Mouse (Mus musculus) forebrain, embryonic 15.5 days (tissue): ENCODE data around the gene Cmya5. TPM values are rescaled to one million over a fixed set of nuclear protein-coding genes. Genes with fewer than 3 reads are reported as not detected.
A peak's percentile ranks its signal among the peaks of the same experiment; 100 is the strongest.
"Not testable (repeated sequence)": the region's sequence is repeated elsewhere in the genome, so short reads cannot be mapped to it uniquely, and the experiment has no call there.

ENCODE experiments used
- ATAC-seq: fragments of 200-750 bp; cut with Nextera tagmentation; replicated peaks from 2 replicates; pipeline ENCODE4 v1.8.0; 2017; ENCODE audit warnings: mild to moderate bottlenecking, moderate TSS enrichment, moderate library complexity
- H3K27ac ChIP-seq: fragments of 300-500 bp; sonication (generic); replicated peaks from 2 replicates; pipeline ENCODE4 v1.5.1; 2015; ENCODE audit warnings: mild to moderate bottlenecking, inconsistent platforms
- H3K27me3 ChIP-seq: fragments of 300-500 bp; sonication (generic); 2 replicates; pipeline ENCODE4 v1.6.1; 2015; ENCODE audit warnings: inconsistent platforms
- H3K36me3 ChIP-seq: fragments of 300-500 bp; sonication (generic); 2 replicates; pipeline ENCODE4 v1.6.1; 2015; ENCODE audit warnings: mild to moderate bottlenecking, inconsistent platforms
- H3K4me1 ChIP-seq: fragments of 300-500 bp; sonication (generic); 2 replicates; pipeline ENCODE4 v1.6.1; 2015; ENCODE audit warnings: inconsistent platforms
- H3K4me2 ChIP-seq: fragments of 300-500 bp; sonication (generic); replicated peaks from 2 replicates; pipeline ENCODE4 v1.6.1; 2015; ENCODE audit warnings: mild to moderate bottlenecking, inconsistent platforms
- H3K4me3 ChIP-seq: fragments of 300-500 bp; sonication (generic); 2 replicates; pipeline ENCODE4 v1.5.1; 2015; ENCODE audit warnings: mild to moderate bottlenecking, inconsistent platforms
- H3K9ac ChIP-seq: fragments of 300-500 bp; sonication (generic); replicated peaks from 2 replicates; pipeline ENCODE4 v1.6.1; 2015; ENCODE audit warnings: mild to moderate bottlenecking, inconsistent platforms
- H3K9me3 ChIP-seq: fragments of 300-500 bp; sonication (generic); 2 replicates; pipeline ENCODE4 v1.6.1; 2016; ENCODE audit warnings: inconsistent platforms
- WGBS: fragments of 180-500 bp; shearing (Covaris S2); methylation state at CpG from one replicate; pipeline ENCODE4 v1.1.7; 2015; ENCODE audit warnings: mixed read lengths; 5-methylcytosine and 5-hydroxymethylcytosine counted together
- polyA plus RNA-seq: library from polyadenylated mRNA; unstranded; fragments of >200 nt; fragmentation: Nextera tagmentation; extraction: Ambion mirVana; gene quantifications from 2 replicates; pipeline ENCODE4 v1.2.1, GENCODE M21; 2015

Gene Cmya5
- polyA plus RNA-seq, 1 experiment from 2014 or later = 0.19 TPM

DNA sequence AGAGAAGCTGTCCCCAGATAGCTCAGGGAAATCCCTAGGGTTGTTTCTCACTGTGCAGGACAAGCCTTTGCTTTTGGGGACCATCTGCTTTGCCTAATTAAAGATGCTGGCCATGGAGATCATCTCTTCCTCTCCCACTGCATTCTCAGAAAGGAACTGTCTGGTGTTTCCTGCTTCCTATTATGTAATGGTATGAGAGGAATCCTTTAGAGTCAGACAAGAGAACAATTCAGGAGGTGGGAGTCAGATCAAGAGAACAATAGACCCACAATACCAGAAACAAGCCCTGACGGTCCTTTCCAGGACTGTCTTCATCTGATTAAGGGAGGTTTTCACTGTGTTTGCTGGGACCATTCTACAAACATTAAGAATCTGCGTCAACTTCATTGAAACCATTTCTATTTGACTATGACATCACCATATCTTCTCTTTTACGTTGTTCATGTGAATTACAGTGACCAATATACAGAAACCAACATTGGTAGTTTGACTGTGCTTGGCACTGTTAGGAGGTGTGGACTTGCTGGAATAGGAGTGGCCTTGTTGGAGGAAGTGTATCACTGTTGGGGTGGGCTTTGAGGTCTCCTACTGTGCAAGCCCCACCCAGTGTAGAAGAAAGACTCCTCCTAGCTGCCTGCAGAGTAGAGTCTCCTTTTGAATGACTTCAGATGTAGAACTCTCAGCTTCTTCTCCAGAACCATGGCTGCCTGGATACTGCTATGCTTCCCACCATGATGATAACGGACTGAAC lies 42.0 kb downstream of the Cmya5 start:
- Histone ChIP-seq H3K4me2 (no peak overlapping the region), H3K27me3 (no peaks in the 10 kb centered on the region), H3K9me3 (no peaks in the 10 kb centered on the region), H3K36me3 (no peaks in the 10 kb centered on the region), H3K9ac (no peak overlapping the region), H3K4me3 (no peak overlapping the region), H3K27ac (no peak overlapping the region), H3K4me1 (no peaks in the 10 kb centered on the region)
- 67% methylated on average over 4 of the region's 4 CpGs for WGBS
- ATAC-seq = no peak

DNA sequence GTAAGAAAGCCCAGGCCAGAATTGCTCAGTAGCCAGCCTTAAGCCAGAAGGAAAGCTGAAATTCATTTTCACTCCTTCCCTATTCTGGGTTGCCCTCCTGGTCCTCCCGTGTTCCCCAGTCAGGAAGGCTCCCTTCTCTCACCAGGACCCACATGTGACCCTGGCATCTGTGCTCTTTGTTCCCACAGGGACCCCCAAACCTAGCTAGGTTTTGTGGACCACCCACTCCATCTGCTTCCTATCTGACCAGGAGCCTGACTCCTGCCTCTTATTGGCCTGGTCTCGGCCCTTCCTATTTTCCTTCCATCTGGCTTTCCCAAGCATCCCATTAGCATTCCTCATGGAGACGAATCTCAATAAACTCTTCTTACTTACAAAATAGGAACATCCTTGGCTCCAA lies 45.9 kb downstream of the Cmya5 start:
- H3K9ac ChIP-seq = no peak overlapping the region
- H3K36me3 ChIP-seq = no peaks in the 10 kb centered on the region
- no peaks in the 10 kb centered on the region for H3K9me3 ChIP-seq
- ATAC-seq = no peak
- no peak overlapping the region for H3K27ac ChIP-seq
- no peak overlapping the region for H3K4me3 ChIP-seq
- H3K4me2 ChIP-seq = no peak overlapping the region
- H3K4me1 ChIP-seq = no peaks in the 10 kb centered on the region
- no peaks in the 10 kb centered on the region for H3K27me3 ChIP-seq
- WGBS = 87% methylated on average over 3 of the region's 3 CpGs

DNA sequence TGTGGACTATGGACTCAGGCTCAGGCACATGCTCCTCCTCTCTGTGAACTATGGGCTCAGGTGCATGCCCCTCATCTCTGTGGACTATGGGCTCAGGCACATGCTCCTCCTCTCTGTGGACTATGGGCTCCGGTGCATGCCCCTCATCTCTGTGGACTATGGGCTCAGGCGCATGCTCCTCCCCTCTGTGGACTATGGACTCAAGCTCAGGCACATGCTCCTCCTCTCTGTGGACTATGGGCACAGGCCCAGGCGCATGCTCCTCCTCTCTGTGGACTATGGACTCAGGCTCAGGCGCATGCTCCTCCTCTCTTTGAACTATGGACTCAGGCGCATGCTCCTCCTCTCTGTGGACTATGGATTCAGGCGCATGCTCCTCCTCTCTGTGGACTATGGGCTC lies 47.9 kb downstream of the Cmya5 start:
- 92% methylated on average over 6 of the region's 6 CpGs for WGBS
- Histone ChIP-seq H3K27ac (no peak overlapping the region), H3K4me1 (no peaks in the 10 kb centered on the region), H3K9me3 (no peaks in the 10 kb centered on the region), H3K9ac (no peak overlapping the region), H3K4me2 (no peak overlapping the region), H3K4me3 (no peak overlapping the region), H3K27me3 (no peaks in the 10 kb centered on the region), H3K36me3 (no peaks in the 10 kb centered on the region)
- no peak for ATAC-seq

DNA sequence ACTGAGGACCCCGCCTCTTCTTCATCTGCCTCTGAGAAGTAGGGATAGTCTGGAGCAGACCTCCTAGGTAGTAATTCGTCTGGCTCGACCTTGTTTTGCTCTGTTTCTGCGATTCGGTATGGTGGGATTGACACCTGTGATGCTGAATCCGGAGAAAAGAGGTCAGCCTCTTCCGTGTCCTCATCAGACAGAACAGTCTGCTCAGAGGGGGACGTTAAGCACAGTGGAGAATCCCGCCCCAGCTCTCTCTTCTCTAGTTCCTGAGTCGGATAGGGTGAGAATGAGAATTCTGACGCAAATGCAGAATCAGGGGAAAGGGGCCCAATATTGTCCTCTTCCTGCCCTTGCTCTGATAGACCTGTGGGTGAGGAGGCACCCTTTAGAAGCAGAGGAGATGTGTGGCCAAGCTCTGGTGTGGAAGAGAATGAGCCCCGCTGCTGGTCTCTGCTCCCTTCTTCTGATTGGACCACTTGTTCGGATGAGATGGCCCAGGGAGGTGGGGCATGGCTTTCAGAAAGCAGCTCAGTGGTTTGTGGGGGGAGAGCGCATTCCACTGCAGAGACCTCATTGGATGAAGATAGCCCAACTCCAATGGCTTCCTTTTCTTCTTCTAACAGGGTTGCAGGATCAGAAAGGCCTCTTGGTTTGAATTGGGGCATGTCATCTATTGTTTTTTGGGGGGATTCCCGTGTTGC lies 49.3 kb downstream of the Cmya5 start:
- Histone ChIP-seq H3K9ac (no peak overlapping the region), H3K27me3 (no peaks in the 10 kb centered on the region), H3K27ac (no peak overlapping the region), H3K4me3 (no peak overlapping the region), H3K36me3 (no peaks in the 10 kb centered on the region), H3K4me2 (no peak overlapping the region), H3K9me3 (no peaks in the 10 kb centered on the region), H3K4me1 (no peaks in the 10 kb centered on the region)
- no peak for ATAC-seq
- 86% methylated on average over 15 of the region's 15 CpGs for WGBS

DNA sequence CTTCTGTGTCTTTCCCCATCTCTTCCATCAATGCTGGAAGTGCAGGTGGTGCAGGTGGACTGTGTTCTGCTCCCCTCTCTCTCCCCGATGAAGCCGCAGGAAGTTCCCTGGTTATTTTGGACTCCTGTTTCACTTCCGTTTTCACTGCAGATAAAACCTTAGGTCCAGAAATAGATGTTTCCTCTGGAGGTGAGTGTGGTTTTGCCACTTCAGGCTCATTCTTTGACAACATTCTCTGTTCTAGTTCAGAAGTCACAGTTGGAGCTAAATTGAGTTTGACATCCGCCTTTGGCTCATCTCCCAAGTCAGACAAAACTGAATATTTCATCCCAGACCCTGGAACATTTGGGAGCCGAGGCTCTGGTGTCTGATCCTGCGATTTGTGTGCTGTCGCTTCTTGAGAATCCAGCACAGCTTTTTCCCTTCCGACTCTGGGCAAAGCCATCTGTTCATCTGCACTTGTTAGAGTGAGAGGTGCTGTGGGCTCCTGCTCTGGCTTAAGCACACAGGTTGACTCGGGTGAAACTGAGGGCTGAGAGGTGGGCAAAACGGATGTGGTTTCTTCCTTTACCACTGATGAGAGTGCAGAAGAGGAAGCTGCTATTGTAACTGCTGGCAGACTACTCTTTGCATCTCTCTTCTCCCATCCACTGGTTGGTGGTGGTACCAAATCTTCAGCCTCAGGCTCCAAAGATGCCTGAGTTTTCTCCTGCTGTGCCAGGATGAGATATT lies 50.2 kb downstream of the Cmya5 start:
- no peaks in the 10 kb centered on the region for H3K27me3 ChIP-seq
- no peak overlapping the region for H3K4me3 ChIP-seq
- H3K9ac ChIP-seq = no peak overlapping the region
- no peak overlapping the region for H3K4me2 ChIP-seq
- H3K27ac ChIP-seq = no peak overlapping the region
- ATAC-seq = no peak
- no peaks in the 10 kb centered on the region for H3K36me3 ChIP-seq
- H3K4me1 ChIP-seq = no peaks in the 10 kb centered on the region
- 80% methylated on average over 10 of the region's 10 CpGs for WGBS
- no peaks in the 10 kb centered on the region for H3K9me3 ChIP-seq

DNA sequence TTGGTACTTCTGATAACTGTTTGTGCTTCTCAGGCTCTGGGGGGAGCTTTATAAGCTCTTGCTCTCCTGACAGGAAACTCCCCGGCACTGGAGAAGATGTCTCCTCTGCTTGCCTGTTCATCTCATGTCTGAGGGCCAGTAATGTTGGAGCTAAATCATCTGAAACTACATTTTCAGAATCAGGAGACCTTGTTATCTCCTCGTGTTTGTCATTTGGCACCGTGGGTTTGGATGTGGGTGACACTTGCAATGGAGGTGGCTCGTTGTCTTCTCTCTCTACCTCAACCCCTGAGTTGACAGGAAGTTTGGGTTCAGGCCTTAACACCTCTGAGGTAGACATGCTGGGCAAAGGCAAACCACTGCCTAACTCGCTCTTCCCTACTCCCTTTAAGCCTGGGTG lies 50.8 kb downstream of the Cmya5 start:
- no peak for ATAC-seq
- Histone ChIP-seq H3K27ac (no peak overlapping the region), H3K27me3 (no peaks in the 10 kb centered on the region), H3K9me3 (no peaks in the 10 kb centered on the region), H3K4me1 (no peaks in the 10 kb centered on the region), H3K9ac (no peak overlapping the region), H3K36me3 (no peaks in the 10 kb centered on the region), H3K4me3 (no peak overlapping the region), H3K4me2 (no peak overlapping the region)
- 92% methylated on average over 5 of the region's 5 CpGs for WGBS

DNA sequence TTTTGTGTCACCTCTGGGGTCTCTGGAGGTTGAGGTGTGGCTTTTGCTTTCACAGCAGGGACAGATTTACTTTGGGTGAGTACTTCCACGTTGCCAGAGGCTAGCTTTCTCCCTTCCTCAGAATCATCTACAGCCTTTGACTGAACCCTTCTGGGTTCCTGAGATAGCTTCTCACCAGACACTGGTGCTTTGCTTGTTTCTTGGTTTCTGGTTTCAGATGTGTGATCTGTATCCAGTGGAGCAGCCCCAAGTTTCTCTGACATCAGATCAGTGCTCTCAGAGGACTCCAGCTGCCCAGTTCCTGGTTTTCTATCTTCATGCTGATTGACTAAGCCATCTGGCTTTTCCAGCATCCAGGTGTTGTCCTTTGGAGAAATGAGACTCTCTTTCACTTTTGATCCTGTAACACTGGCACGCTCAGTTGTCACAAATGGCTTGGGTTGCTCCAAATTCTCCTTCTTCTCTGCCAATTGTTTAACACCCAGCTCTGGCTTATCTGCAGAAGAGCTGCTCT lies 51.6 kb downstream of the Cmya5 start:
- no peaks in the 10 kb centered on the region for H3K36me3 ChIP-seq
- 67% methylated on average over 2 of the region's 2 CpGs for WGBS
- no peak overlapping the region for H3K4me2 ChIP-seq
- no peaks in the 10 kb centered on the region for H3K27me3 ChIP-seq
- no peak overlapping the region for H3K4me3 ChIP-seq
- no peaks in the 10 kb centered on the region for H3K4me1 ChIP-seq
- H3K9me3 ChIP-seq = no peaks in the 10 kb centered on the region
- ATAC-seq = no peak
- no peak overlapping the region; the same call in 1 of the 2 replicates for H3K27ac ChIP-seq
- no peak overlapping the region for H3K9ac ChIP-seq

DNA sequence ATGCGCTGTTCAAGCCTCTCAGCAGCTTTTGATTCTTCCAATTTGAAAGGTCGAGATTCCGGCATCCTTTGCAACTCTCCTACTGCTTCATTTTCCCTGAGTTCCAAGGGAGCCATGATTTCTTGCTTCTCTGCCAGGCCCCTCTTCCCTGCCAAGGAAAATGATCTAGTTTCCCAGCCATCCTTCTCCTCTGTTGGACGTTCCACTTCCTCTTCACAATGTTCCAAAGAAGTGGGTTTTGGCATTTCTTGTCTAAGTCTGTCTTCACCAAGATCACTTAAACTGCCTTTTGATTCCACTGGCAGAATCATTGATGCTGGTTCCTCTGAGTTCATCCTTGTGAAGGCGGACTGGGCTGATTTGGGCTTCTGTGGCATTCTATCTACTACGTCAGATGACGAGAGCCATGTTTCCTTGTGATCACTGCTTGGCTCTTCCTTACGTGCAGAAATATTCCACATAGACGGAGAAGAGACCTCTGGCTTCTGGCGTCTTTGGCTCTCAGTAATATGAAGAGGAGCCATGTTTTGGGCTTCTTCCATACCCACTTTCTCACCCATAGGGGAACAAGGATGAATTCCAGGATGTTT lies 52.6 kb downstream of the Cmya5 start:
- WGBS = 88% methylated on average over 10 of the region's 10 CpGs
- ATAC-seq = no peak; the same call in 1 of the 2 replicates
- H3K27ac ChIP-seq = 0 out of 2 replicates have a peak overlapping the region, but pooled peaks have one; percentile 9

DNA sequence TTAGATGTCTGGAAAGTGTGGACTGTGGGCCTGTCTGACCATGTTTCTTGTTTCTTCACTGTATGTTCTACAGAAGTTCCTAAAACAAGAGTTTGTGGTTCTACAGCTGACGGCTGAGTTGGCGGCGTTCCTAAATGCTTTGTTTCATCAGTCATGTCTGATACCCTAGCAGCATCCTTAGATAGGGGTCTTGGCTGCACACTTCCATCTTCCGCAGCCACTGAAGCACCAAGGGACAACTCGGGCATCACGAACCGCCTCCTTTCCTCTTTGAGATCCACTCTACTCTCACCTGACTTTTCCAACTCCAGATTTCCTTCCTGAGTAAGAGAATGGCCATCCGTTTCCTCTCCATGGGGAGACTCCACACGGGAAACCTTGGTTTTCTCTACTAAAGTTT lies 53.3 kb downstream of the Cmya5 start:
- no peak overlapping the region for H3K4me2 ChIP-seq
- no peak overlapping the region for H3K9ac ChIP-seq
- H3K4me3 ChIP-seq = no peak overlapping the region
- WGBS = 91% methylated on average over 9 of the region's 9 CpGs
- H3K27me3 ChIP-seq = no peaks in the 10 kb centered on the region
- H3K27ac ChIP-seq = peak overlapping the region; percentile 9; the same call in 1 of the 2 replicates
- H3K36me3 ChIP-seq = no peaks in the 10 kb centered on the region
- H3K9me3 ChIP-seq = no peaks in the 10 kb centered on the region
- ATAC-seq = no peak
- no peaks in the 10 kb centered on the region for H3K4me1 ChIP-seq

More for the DNA sequence above, 52.6 kb downstream of the Cmya5 start:
- H3K9ac ChIP-seq = no peak overlapping the region
- no peaks in the 10 kb centered on the region for H3K36me3 ChIP-seq
- H3K4me1 ChIP-seq = no peaks in the 10 kb centered on the region
- H3K4me3 ChIP-seq = no peak overlapping the region
- H3K27me3 ChIP-seq = no peaks in the 10 kb centered on the region
- H3K4me2 ChIP-seq = no peak overlapping the region
- H3K9me3 ChIP-seq = no peaks in the 10 kb centered on the region

DNA sequence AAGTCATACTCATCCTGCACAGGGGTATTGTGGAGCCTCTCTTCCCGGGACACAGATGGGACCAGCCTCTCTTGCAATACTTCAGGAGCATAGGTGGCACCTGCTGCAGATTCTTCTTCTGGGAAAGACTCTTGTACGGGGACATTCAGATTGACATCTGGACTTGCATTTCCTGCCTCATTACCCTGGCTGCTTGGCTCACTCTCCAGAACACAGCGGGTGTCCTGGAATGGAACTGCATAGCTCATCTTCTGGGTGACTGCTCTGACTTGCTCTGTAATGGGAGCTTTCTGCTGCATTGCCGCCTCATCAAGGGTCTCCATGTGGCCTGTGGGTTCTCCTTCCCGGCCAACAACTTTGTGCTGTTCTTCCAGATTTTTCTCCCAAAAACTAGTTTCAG lies 55.0 kb downstream of the Cmya5 start:
- Histone ChIP-seq H3K36me3 (no peaks in the 10 kb centered on the region), H3K27ac (no peak overlapping the region), H3K4me3 (no peak overlapping the region), H3K4me1 (no peaks in the 10 kb centered on the region), H3K27me3 (no peaks in the 10 kb centered on the region), H3K4me2 (no peak overlapping the region), H3K9me3 (no peaks in the 10 kb centered on the region), H3K9ac (no peak overlapping the region)
- ATAC-seq = no peak
- 65% methylated on average over 5 of the region's 5 CpGs for WGBS

DNA sequence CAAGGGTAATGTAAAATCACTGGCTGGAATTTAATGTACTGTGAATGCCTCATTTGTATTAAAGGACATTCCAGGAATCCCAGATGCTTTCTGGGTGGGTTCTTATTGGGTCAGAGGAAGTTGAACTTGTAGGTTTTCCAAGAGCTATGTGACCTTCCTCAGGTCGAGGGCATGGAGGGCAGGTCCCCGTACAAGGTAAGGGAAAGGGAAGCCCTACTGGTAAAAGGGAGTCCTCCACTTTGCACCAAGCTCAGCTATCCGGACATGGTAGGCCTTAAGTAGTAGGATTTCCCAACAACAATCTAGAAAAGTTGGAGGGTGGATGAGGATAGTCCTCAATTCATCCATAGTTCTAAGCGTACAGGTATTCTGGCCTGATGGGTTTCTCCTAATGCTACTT lies 58.8 kb downstream of the Cmya5 start:
- 90% methylated on average over 4 of the region's 4 CpGs for WGBS
- no peaks in the 10 kb centered on the region for H3K9me3 ChIP-seq
- H3K4me2 ChIP-seq = no peak overlapping the region
- no peak overlapping the region for H3K27ac ChIP-seq
- ATAC-seq = no peak
- H3K9ac ChIP-seq = no peak overlapping the region
- H3K4me3 ChIP-seq = no peak overlapping the region
- no peaks in the 10 kb centered on the region for H3K4me1 ChIP-seq
- no peaks in the 10 kb centered on the region for H3K27me3 ChIP-seq
- no peaks in the 10 kb centered on the region for H3K36me3 ChIP-seq

DNA sequence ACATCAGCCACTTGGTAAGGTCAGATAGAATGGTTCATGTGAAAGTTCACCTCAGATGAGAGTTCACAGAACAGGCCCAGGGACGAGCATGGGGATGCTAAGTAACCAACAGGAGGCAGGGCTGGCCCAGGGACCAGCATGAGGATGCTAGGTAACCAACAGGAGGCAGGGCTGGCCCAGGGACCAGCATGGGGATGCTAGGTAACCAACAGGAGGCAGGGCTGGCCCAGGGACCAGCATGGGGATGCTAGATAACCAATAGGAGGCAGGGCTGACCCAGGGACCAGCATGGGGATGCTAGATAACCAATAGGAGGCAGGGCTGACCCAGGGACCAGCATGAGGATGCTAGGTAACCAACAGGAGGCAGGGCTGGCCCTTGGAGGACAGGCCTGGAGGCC lies 62.2 kb downstream of the Cmya5 start:
- H3K36me3 ChIP-seq, ATAC-seq, H3K27me3 ChIP-seq, H3K4me3 ChIP-seq, H3K9me3 ChIP-seq, H3K4me2 ChIP-seq, H3K4me1 ChIP-seq, H3K9ac ChIP-seq, H3K27ac ChIP-seq: not testable (repeated sequence)
- WGBS = 57% methylated on average over 1 of the region's 1 CpGs
